Mouse (Mus musculus) common myeloid progenitor, adult 5-6 weeks (primary cell): ENCODE measurements around the gene Olfr907. TPM values are rescaled to one million over a fixed set of nuclear protein-coding genes. Genes with fewer than 3 reads are reported as not detected.

Experiments
- ATAC-seq: replicated peaks from 2 replicates; pipeline ENCODE4 v1.8.0; 2016; ENCODE audit warnings: low read depth, mild to moderate bottlenecking, moderate TSS enrichment, inconsistent platforms; ENCODE audit not compliant: poor library complexity, severe bottlenecking
- total RNA-seq: library from RNA; stranded (forward); fragments of 200-1000, 187-1606 nt; gene quantifications from 2 replicates; pipeline ENCODE4 v1.2.3, GENCODE M21; 2017

Olfr907 gene
- total RNA-seq: not detected in 2 replicates

DNA sequence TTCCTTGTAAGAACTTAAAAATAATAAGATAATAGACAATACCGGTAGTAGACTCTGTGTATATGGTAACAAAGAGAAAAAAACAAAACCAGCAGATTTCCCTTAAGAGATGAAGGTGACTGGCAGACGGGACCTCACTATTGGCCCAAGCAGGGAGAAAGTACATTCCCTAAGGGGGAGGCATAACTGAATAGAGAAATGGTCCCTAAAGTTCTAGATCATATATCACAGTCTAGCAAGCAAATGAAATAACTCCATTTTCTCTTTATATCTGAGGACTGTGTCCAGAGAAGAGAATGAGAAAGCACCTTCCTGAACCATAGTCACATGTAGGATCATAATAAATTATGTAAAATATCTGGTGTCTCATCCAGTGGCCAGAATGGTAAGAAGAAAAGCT lies at the start of gene Olfr907:
Gene Olfr907 (plus strand): TSS at position 301 of the 400 bp plus-strand sequence.
- ATAC-seq: no peak

DNA sequence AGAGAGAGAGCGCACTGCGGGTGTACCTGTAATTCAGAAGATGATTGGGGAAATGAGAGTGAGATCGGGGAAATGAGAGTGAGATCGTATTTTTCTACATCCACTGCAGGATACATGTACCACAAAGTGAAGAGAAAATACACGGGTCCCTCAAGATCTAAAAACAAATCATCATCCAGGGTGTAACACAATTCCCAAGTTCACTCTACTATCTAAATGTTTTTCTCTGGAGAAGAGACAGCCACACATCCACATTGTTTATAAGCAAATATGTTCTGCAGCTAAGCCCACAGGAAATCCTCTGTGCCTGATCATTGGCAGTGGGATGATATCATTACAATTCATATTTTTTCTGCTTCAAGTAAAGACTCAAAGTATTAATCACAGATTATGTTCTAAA lies 48.2 kb upstream of the Olfr907 start, which contains the start of gene Olfr902:
Gene Olfr902 (plus strand): TSS at position 301 of the 400 bp plus-strand sequence.
- ATAC-seq: no peak

DNA sequence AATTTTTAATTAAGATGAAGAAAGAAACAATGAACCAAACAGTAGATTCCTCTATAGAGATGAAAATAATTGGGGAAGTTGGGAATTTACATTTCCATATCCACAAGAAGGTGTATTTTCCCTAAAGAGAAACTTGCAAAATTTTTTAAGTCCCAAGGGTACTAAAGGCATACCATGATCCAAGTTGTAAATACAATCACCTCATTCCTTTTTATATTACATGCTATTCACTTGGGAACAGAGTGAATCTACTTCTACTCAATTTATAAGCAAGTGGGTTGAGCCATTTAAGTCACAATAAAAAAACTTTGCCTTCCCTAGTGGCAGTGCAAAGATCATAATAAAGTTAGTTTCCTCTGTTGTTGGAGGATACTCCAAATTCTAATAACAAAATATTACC lies 32.8 kb upstream of the Olfr907 start, which contains the start of gene Olfr904:
Gene Olfr904 (plus strand): TSS at position 301 of the 400 bp plus-strand sequence.
- no peak for ATAC-seq

DNA sequence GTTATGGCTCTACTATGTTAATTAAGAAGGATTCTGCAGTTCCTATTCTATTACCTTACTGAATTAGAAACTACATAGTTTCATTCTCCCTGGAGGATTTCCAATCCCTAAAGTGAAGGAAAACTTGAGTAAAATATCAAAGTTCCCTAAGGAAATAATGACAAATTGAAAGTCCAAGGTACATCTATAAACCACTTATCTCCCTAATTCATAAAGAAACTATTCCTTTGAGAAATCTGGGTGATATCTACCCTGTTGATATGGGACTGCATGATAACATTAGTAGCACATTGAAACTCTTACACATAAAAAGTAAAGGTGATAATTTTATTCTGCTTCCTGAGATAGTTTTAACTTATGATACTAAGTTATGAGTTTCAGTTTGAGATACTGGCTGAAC lies 24.8 kb upstream of the Olfr907 start, which contains the start of gene Olfr905:
Gene Olfr905 (plus strand): TSS at position 301 of the 400 bp plus-strand sequence.
- ATAC-seq: no peak

DNA sequence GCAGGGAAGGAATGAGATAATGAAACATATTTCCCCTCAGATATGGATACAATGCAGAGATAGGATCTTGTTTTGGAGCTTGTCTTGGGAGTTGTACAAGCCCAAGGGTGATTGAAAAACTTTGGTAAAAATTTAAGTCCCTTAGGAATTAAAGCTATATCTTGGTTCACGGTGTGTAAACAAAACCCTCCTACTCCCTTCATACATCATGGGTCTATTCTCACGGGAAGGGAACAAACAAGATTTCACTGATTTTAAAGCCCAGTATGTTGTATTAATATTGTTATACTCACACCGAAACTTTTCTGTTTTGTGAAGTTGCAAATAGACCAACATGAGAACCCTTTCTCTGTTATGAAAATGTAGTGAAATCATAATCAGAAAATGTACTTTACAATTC lies 8.8 kb upstream of the Olfr907 start, which contains the start of gene Olfr906:
Gene Olfr906 (plus strand): TSS at position 301 of the 400 bp plus-strand sequence.
- ATAC-seq: no peak

DNA sequence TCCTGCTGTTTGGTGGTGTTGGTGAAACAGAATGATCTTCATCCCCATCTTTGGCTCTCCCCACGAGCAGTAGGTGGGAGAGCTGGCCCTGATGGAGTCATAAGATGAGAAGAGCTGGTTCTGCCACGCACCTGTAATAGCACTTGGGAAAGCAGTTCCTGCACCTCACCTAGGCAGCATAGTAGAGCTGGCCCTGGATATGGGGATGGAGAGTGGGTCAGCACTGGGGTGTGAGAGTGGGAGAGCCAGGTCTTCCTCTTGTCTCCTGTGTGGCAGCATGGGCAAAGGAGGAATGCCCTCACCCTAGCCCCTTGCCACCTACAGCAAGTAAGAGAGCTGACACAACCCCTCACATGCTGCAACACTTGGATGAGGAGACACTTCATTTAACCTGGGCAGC lies 16.8 kb downstream of the Olfr907 start:
- ATAC-seq: no peak

DNA sequence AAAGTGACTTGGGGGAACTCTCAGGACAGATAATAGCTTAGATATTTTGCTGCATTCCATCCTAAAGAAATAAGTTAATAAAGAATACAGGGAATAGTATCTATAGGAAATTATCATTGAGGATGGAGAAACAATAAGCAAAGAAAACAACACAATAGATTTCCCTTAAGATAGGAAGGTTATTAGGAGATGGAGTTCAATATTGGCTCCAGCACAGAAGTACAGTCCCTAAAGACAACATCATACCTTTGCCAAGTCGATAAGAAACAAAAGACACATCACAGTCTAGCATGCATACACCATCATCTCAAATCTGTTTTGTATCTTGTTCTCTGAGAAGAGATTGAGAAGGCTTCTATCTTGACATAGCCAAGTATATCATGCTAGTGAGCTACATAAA lies 25.7 kb downstream of the Olfr907 start, which contains the start of gene Olfr911-ps1:
Gene Olfr911-ps1 (plus strand): TSS at position 301 of the 400 bp plus-strand sequence.
- no peak for ATAC-seq

DNA sequence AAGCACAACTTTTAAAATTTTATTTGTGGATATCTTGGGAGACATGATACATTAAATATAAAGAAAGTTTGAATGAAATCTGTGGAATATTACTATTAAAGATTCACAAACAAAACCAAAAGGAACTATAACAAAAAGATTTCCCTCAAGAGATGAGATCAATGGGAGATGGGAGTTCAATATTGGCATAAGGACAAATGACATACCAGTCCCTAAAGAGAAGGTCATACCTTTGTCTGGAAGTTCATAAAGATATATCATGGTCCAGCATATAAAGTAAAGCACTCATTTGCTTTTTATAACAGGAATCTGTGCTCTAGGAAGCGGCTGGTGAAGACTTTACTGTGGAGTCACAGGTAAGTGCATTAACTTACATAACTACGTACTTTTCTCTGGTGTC lies 41.9 kb downstream of the Olfr907 start, which contains the start of gene Olfr910:
Gene Olfr910 (plus strand): TSS at position 301 of the 400 bp plus-strand sequence.
- no peak for ATAC-seq

Other genes with a start within 250 kb of the Olfr907 start
- not detected in 2 replicates for gene Olfr143, start 243.0 kb upstream of the Olfr907 start, total RNA-seq
- not detected in 2 replicates for gene Olfr895, start 227.9 kb upstream of the Olfr907 start, total RNA-seq
- gene Olfr896-ps1, start 204.7 kb upstream of the Olfr907 start, total RNA-seq: not detected in 2 replicates
- gene Olfr25, start 166.7 kb upstream of the Olfr907 start, total RNA-seq: not detected in 2 replicates
- not detected in 2 replicates for gene Olfr898, start 147.4 kb upstream of the Olfr907 start, total RNA-seq
- not detected in 2 replicates for gene Olfr250, start 128.9 kb upstream of the Olfr907 start, total RNA-seq
- gene Olfr251, start 118.7 kb upstream of the Olfr907 start, total RNA-seq: not detected in 2 replicates
- not detected in 2 replicates for gene Olfr147, start 94.1 kb upstream of the Olfr907 start, total RNA-seq
- gene Olfr901, start 66.3 kb upstream of the Olfr907 start, total RNA-seq: not detected in 2 replicates
- not detected in 2 replicates for gene Olfr902, start 48.1 kb upstream of the Olfr907 start, total RNA-seq
- gene Olfr904, start 32.7 kb upstream of the Olfr907 start, total RNA-seq: not detected in 2 replicates
- gene Olfr905, start 24.7 kb upstream of the Olfr907 start, total RNA-seq: not detected in 2 replicates
- not detected in 2 replicates for gene Olfr906, start 8.7 kb upstream of the Olfr907 start, total RNA-seq
- not detected in 2 replicates for gene Olfr911-ps1, start 25.8 kb downstream of the Olfr907 start, total RNA-seq
- gene Olfr910, start 42.0 kb downstream of the Olfr907 start, total RNA-seq: not detected in 2 replicates
- gene Olfr912, start 84.4 kb downstream of the Olfr907 start, total RNA-seq: not detected in 2 replicates
- not detected in 2 replicates for gene Olfr913, start 97.0 kb downstream of the Olfr907 start, total RNA-seq
- not detected in 2 replicates for gene Olfr914, start 109.3 kb downstream of the Olfr907 start, total RNA-seq
- gene Olfr916, start 164.1 kb downstream of the Olfr907 start, total RNA-seq: not detected in 2 replicates
- gene Olfr917, start 170.0 kb downstream of the Olfr907 start, total RNA-seq: not detected in 2 replicates
- not detected in 2 replicates for gene Olfr918, start 178.8 kb downstream of the Olfr907 start, total RNA-seq
- gene Olfr919, start 207.9 kb downstream of the Olfr907 start, total RNA-seq: not detected in 2 replicates
- 34.5 and 37.0 TPM in 2 replicates for gene Vwa5a, start 222.5 kb downstream of the Olfr907 start, total RNA-seq